Mouse (Mus musculus) C2C12 (cell line): ENCODE data around the gene Myo5c. TPM values are rescaled to one million over a fixed set of nuclear protein-coding genes. Genes with fewer than 3 reads are reported as not detected.

ENCODE experiments used
- H3K27me3 ChIP-seq: one replicate; pipeline ENCODE4 v1.6.1; 2011; ENCODE audit not compliant: control insufficient read depth, insufficient read depth, insufficient read length
- H3K36me3 ChIP-seq: one replicate; pipeline ENCODE4 v1.6.1; 2011; ENCODE audit not compliant: control insufficient read depth, insufficient read depth
- H3K4me3 ChIP-seq: one replicate; pipeline ENCODE4 v1.5.1; 2011; ENCODE audit warnings: mild to moderate bottlenecking, control low read depth; ENCODE audit not compliant: poor library complexity, insufficient read depth, severe bottlenecking
- H3K79me2 ChIP-seq: one replicate; pipeline ENCODE4 v1.6.1; 2011; ENCODE audit not compliant: control insufficient read depth, insufficient read depth
- H3K79me3 ChIP-seq: one replicate; pipeline ENCODE4 v1.6.1; 2011; ENCODE audit warnings: low read depth, control low read depth
- H3ac ChIP-seq: one replicate; pipeline ENCODE3; 2011; ENCODE audit warnings: low read depth; ENCODE audit not compliant: control insufficient read depth, insufficient read length
- CEBPB ChIP-seq: IDR thresholded peaks from one replicate; pipeline ENCODE4 v1.6.1; 2011; ENCODE audit warnings: low read depth, mild to moderate bottlenecking, control low read depth, moderate library complexity
- CTCF ChIP-seq: IDR thresholded peaks from one replicate; pipeline ENCODE4 v1.5.1; 2011; ENCODE audit not compliant: control insufficient read depth, insufficient read depth, insufficient read length
- FOSL1 ChIP-seq: IDR thresholded peaks from one replicate; pipeline ENCODE4 v1.8.0; 2011; ENCODE audit warnings: mild to moderate bottlenecking, low read length; ENCODE audit not compliant: poor library complexity, insufficient read depth, severe bottlenecking
- MAX ChIP-seq: IDR thresholded peaks from one replicate; pipeline ENCODE4 v1.6.1; 2011; ENCODE audit warnings: mild to moderate bottlenecking, control low read depth
- MYOD1 ChIP-seq: IDR thresholded peaks from one replicate; pipeline ENCODE4 v1.6.1; 2011; ENCODE audit warnings: low read depth; ENCODE audit not compliant: control insufficient read depth, insufficient read length
- MYOG ChIP-seq: IDR thresholded peaks from one replicate; pipeline ENCODE4 v1.6.1; 2011; ENCODE audit not compliant: control insufficient read depth, insufficient read length; ENCODE audit errors: extremely low read depth
- USF1 ChIP-seq: IDR thresholded peaks from one replicate; pipeline ENCODE4 v1.6.1; 2011; ENCODE audit warnings: low read depth, mild to moderate bottlenecking, control low read depth, moderate library complexity
- polyA plus RNA-seq: library from polyadenylated mRNA; unstranded; fragments of >200 nt; fragmentation: generic; extraction: Trizol; gene quantifications from one replicate; pipeline ENCODE4 v1.2.1, GENCODE M21; 2012; ENCODE audit warnings: missing spikeins

Myo5c gene
- polyA plus RNA-seq, 1 experiment: 0.01 TPM

- H3ac ChIP-seq: no peak within 1 kb of the TSS
- no peaks in the 10 kb centered on the region for H3K79me2 ChIP-seq
- H3K27me3 ChIP-seq: no peaks in the 10 kb centered on the region
- no peak for TF ChIP-seq MYOD1
- no peak for TF ChIP-seq USF1
- TF ChIP-seq CTCF: no peak
- TF ChIP-seq FOSL1: no peak
- no peak for TF ChIP-seq MYOG
- no peak for TF ChIP-seq MAX
- no peak for TF ChIP-seq CEBPB
- H3K36me3 ChIP-seq: no peaks in the 10 kb centered on the region
- H3K4me3 ChIP-seq: no peak within 1 kb of the TSS
- no peaks in the 10 kb centered on the region for H3K79me3 ChIP-seq
Observed at GRCm38 (mm10) chr9:75306126-75306898, 74.5 kb downstream of the Myo5c start, which contains the start of gene Gnb5. Gene Gnb5 (plus strand): TSS chr9:75306288.

GRCm38 (mm10) chr9:75307015-75307414, 75.2 kb downstream of the Myo5c start:
- H3ac ChIP-seq: no peak overlapping the region
- H3K4me3 ChIP-seq: no peak overlapping the region
- no peaks in the 10 kb centered on the region for H3K79me2 ChIP-seq
- TF ChIP-seq MYOD1 (no peak), MAX (no peak), MYOG (no peak), CTCF (no peak), CEBPB (no peak), FOSL1 (no peak), USF1 (no peak)
- no peaks in the 10 kb centered on the region for H3K36me3 ChIP-seq
- H3K27me3 ChIP-seq: no peaks in the 10 kb centered on the region
- H3K79me3 ChIP-seq: no peaks in the 10 kb centered on the region

- Histone ChIP-seq H3K27me3 (no peaks in the 10 kb centered on the region), H3K79me2 (no peaks in the 10 kb centered on the region), H3ac (no peak overlapping the region), H3K4me3 (no peak overlapping the region), H3K79me3 (no peaks in the 10 kb centered on the region), H3K36me3 (no peaks in the 10 kb centered on the region)
- TF ChIP-seq CEBPB (no peak), FOSL1 (no peak), MYOD1 (no peak), USF1 (no peak), MYOG (no peak), MAX (no peak), CTCF (no peak)
Observed at GRCm38 (mm10) chr9:75308621-75309020, 76.8 kb downstream of the Myo5c start.

- TF ChIP-seq CTCF: peak; percentile 51
- TF ChIP-seq MYOG: no peak
- no peak overlapping the region for H3K4me3 ChIP-seq
- H3K36me3 ChIP-seq: no peaks in the 10 kb centered on the region
- no peak overlapping the region for H3ac ChIP-seq
- no peaks in the 10 kb centered on the region for H3K27me3 ChIP-seq
- no peaks in the 10 kb centered on the region for H3K79me3 ChIP-seq
- H3K79me2 ChIP-seq: no peaks in the 10 kb centered on the region
Observed at GRCm38 (mm10) chr9:75312008-75312407, 80.2 kb downstream of the Myo5c start.

- H3K79me2 ChIP-seq: no peaks in the 10 kb centered on the region
- no peak for TF ChIP-seq MAX
- TF ChIP-seq MYOD1: no peak
- TF ChIP-seq CEBPB: no peak
- TF ChIP-seq CTCF: no peak
- TF ChIP-seq USF1: no peak
- TF ChIP-seq FOSL1: no peak
- TF ChIP-seq MYOG: no peak
- no peaks in the 10 kb centered on the region for H3K79me3 ChIP-seq
- no peaks in the 10 kb centered on the region for H3K36me3 ChIP-seq
- no peak overlapping the region for H3K4me3 ChIP-seq
- H3ac ChIP-seq: no peak overlapping the region
- H3K27me3 ChIP-seq: no peaks in the 10 kb centered on the region
Observed at GRCm38 (mm10) chr9:75313138-75313831, 81.5 kb downstream of the Myo5c start.
